Mouse (Mus musculus) lung, embryonic 14.5 days (tissue): Measurements from ENCODE around the gene Hif1an. TPM values are rescaled to one million over a fixed set of nuclear protein-coding genes. Genes with fewer than 3 reads are reported as not detected.

Experiments
- ATAC-seq: fragments of 200-750 bp; cut with Nextera tagmentation; 2 replicates; pipeline ENCODE4 v1.8.0; 2017; ENCODE audit warnings: mild to moderate bottlenecking, moderate TSS enrichment, moderate library complexity; ENCODE audit not compliant: insufficient read depth
- DNase-seq: peaks from one replicate; pipeline ENCODE4 v3.0.0-alpha.2; 2015
- H3K27ac ChIP-seq: fragments of 300-500 bp; sonication (generic); 2 replicates; pipeline ENCODE4 v1.5.1; 2014; ENCODE audit warnings: low read depth, mild to moderate bottlenecking, moderate library complexity
- H3K27me3 ChIP-seq: fragments of 300-500 bp; sonication (generic); 2 replicates; pipeline ENCODE4 v1.6.1; 2014; ENCODE audit warnings: low read length, control low read depth; ENCODE audit not compliant: insufficient read depth
- H3K36me3 ChIP-seq: fragments of 300-500 bp; sonication (generic); 2 replicates; pipeline ENCODE4 v1.6.1; 2014; ENCODE audit warnings: control low read depth; ENCODE audit not compliant: insufficient read depth
- H3K4me1 ChIP-seq: fragments of 300-500 bp; sonication (generic); 2 replicates; pipeline ENCODE4 v1.6.1; 2014; ENCODE audit warnings: antibody characterized with exemption, control low read depth; ENCODE audit not compliant: insufficient read depth
- H3K4me2 ChIP-seq: fragments of 300-500 bp; sonication (generic); 2 replicates; pipeline ENCODE4 v1.6.1; 2014; ENCODE audit warnings: mild to moderate bottlenecking
- H3K4me3 ChIP-seq: fragments of 300-500 bp; sonication (generic); 2 replicates; pipeline ENCODE4 v1.5.1; 2014; ENCODE audit warnings: low read depth, low read length
- H3K9ac ChIP-seq: fragments of 300-500 bp; sonication (generic); 2 replicates; pipeline ENCODE4 v1.6.1; 2014
- H3K9me3 ChIP-seq: fragments of 300-500 bp; sonication (generic); 2 replicates; pipeline ENCODE4 v1.6.1; 2016; ENCODE audit warnings: low read depth, low read length, control low read depth
- CTCF ChIP-seq: IDR thresholded peaks from 2 replicates; pipeline ENCODE4 v1.5.1; 2016; ENCODE audit warnings: antibody characterized with exemption, low read depth
- WGBS: fragments of 180-500 bp; shearing (Covaris S2); extraction: QIAGEN DNeasy Blood & Tissue Kit; methylation state at CpG from one replicate; pipeline ENCODE4 v1.1.7; 2014; 5-methylcytosine and 5-hydroxymethylcytosine counted together
- polyA plus RNA-seq: library from polyadenylated mRNA; unstranded; fragments of >200 nt; fragmentation: Nextera tagmentation; extraction: Ambion mirVana; gene quantifications from 2 replicates; pipeline ENCODE4 v1.2.1, GENCODE M21; 2014

Hif1an gene
- polyA plus RNA-seq, 1 experiment from 2014 or later: 24.4 TPM

GRCm38 (mm10) chr19:44519152-44519551 lies 43.5 kb upstream of the Hif1an start:
- DNase-seq: peak; percentile 91
- TF ChIP-seq CTCF: peak; percentile 47
- peaks cover 3% of the 10 kb centered on the region for H3K27me3 ChIP-seq

GRCm38 (mm10) chr19:44525551-44526205 lies 37.0 kb upstream of the Hif1an start:
- Histone ChIP-seq H3K27ac (no peak overlapping the region), H3K9me3 (no peaks in the 10 kb centered on the region), H3K4me2 (no peak overlapping the region), H3K27me3 (no peaks in the 10 kb centered on the region), H3K4me3 (no peak overlapping the region), H3K4me1 (no peaks in the 10 kb centered on the region), H3K36me3 (no peaks in the 10 kb centered on the region), H3K9ac (no peak overlapping the region)
- no peak for DNase-seq
- 60% methylated on average over 9 of the region's 9 CpGs for WGBS
- no peak for ATAC-seq
- no peak for TF ChIP-seq CTCF

More at GRCm38 (mm10) chr19:44519152-44519551, 43.5 kb upstream of the Hif1an start:
- Histone ChIP-seq H3K9ac (no peak overlapping the region), H3K4me1 (peaks cover 16% of the 10 kb centered on the region), H3K9me3 (no peaks in the 10 kb centered on the region), H3K36me3 (no peaks in the 10 kb centered on the region), H3K4me2 (no peak overlapping the region), H3K4me3 (no peak overlapping the region), H3K27ac (no peak overlapping the region)
- 16% methylated on average over 7 of the region's 7 CpGs for WGBS
- peak; percentile 83 for ATAC-seq

GRCm38 (mm10) chr19:44530018-44530417 lies 32.6 kb upstream of the Hif1an start:
- no peak for ATAC-seq
- 57% methylated on average over 6 of the region's 6 CpGs for WGBS
- no peak overlapping the region for H3K4me2 ChIP-seq
- H3K9me3 ChIP-seq: no peaks in the 10 kb centered on the region
- no peaks in the 10 kb centered on the region for H3K36me3 ChIP-seq
- no peak overlapping the region for H3K9ac ChIP-seq
- no peak for DNase-seq
- no peak overlapping the region for H3K27ac ChIP-seq
- no peaks in the 10 kb centered on the region for H3K27me3 ChIP-seq
- H3K4me1 ChIP-seq: no peaks in the 10 kb centered on the region
- H3K4me3 ChIP-seq: no peak overlapping the region
- TF ChIP-seq CTCF: no peak

GRCm38 (mm10) chr19:44535376-44535775 lies 27.3 kb upstream of the Hif1an start:
- H3K27me3 ChIP-seq: no peaks in the 10 kb centered on the region
- no peaks in the 10 kb centered on the region for H3K36me3 ChIP-seq
- H3K4me3 ChIP-seq: no peak overlapping the region
- peak; percentile 42 for DNase-seq
- no peak for ATAC-seq
- no peak overlapping the region for H3K9ac ChIP-seq
- no peak overlapping the region for H3K4me2 ChIP-seq
- peak; percentile 69 for TF ChIP-seq CTCF
- H3K27ac ChIP-seq: no peak overlapping the region
- H3K4me1 ChIP-seq: no peaks in the 10 kb centered on the region
- WGBS: 21% methylated on average over 3 of the region's 3 CpGs
- no peaks in the 10 kb centered on the region for H3K9me3 ChIP-seq

- Histone ChIP-seq H3K9ac (no peak overlapping the region), H3K36me3 (no peaks in the 10 kb centered on the region), H3K4me3 (no peak overlapping the region), H3K27ac (no peak overlapping the region), H3K4me1 (no peaks in the 10 kb centered on the region), H3K4me2 (no peak overlapping the region), H3K9me3 (0 out of 2 replicates have a peak, but pooled peaks cover 4% of the 10 kb centered on the region), H3K27me3 (no peaks in the 10 kb centered on the region)
- TF ChIP-seq CTCF: no peak
- ATAC-seq: no peak
- 70% methylated on average over 8 of the region's 8 CpGs for WGBS
- no peak for DNase-seq
Measured at GRCm38 (mm10) chr19:44537416-44537815, 25.2 kb upstream of the Hif1an start.

- H3K4me1 ChIP-seq: no peaks in the 10 kb centered on the region
- H3K9ac ChIP-seq: no peak overlapping the region
- H3K27me3 ChIP-seq: peaks cover 6% of the 10 kb centered on the region; the same call in 1 of the 2 replicates
- no peaks in the 10 kb centered on the region; the same call in 1 of the 2 replicates for H3K36me3 ChIP-seq
- 78% methylated on average over 8 of the region's 8 CpGs for WGBS
- H3K27ac ChIP-seq: no peak overlapping the region
- ATAC-seq (no peak), DNase-seq (no peak)
- no peak overlapping the region for H3K4me2 ChIP-seq
- H3K4me3 ChIP-seq: no peak overlapping the region
- TF ChIP-seq CTCF: no peak
- 0 out of 2 replicates have a peak, but pooled peaks cover 4% of the 10 kb centered on the region for H3K9me3 ChIP-seq
Measured at GRCm38 (mm10) chr19:44542694-44543178, 19.9 kb upstream of the Hif1an start.

GRCm38 (mm10) chr19:44544372-44544771 lies 18.3 kb upstream of the Hif1an start:
- Histone ChIP-seq H3K4me3 (no peak overlapping the region), H3K4me2 (no peak overlapping the region; the same call in 1 of the 2 replicates), H3K27me3 (peaks cover 6% of the 10 kb centered on the region; the same call in 1 of the 2 replicates), H3K9me3 (0 out of 2 replicates have a peak, but pooled peaks cover 4% of the 10 kb centered on the region), H3K9ac (no peak overlapping the region), H3K27ac (no peak overlapping the region), H3K36me3 (peaks cover 12% of the 10 kb centered on the region; the same call in 1 of the 2 replicates), H3K4me1 (no peaks in the 10 kb centered on the region)
- no peak for TF ChIP-seq CTCF
- 55% methylated on average over 10 of the region's 10 CpGs for WGBS
- DNase-seq (no peak), ATAC-seq (no peak)
